Mouse (Mus musculus): ENCODE measurements around the gene Iqgap3.

Iqgap3 gene

GRCm38 (mm10) chr3:88138336-88139242 lies 56.8 kb downstream of the Iqgap3 start:
- peak; percentile 92 for DNase-seq (ENCODE audit: extremely low spot score, low spot score)

GRCm38 (mm10) chr3:88139243-88140177 lies 57.7 kb downstream of the Iqgap3 start:
- DNase-seq (ENCODE audit: extremely low spot score, low spot score) = no peak

GRCm38 (mm10) chr3:88140178-88140902 lies 58.6 kb downstream of the Iqgap3 start:
- no peak for DNase-seq (ENCODE audit: extremely low spot score, low spot score)

GRCm38 (mm10) chr3:88140903-88141430 lies 59.2 kb downstream of the Iqgap3 start:
- peak; percentile 28 for DNase-seq (ENCODE audit: extremely low spot score, low spot score)

GRCm38 (mm10) chr3:88141439-88141786 lies 59.6 kb downstream of the Iqgap3 start:
- DNase-seq (ENCODE audit: extremely low spot score, low spot score) = peak; percentile 44

GRCm38 (mm10) chr3:88141787-88142523 lies 60.2 kb downstream of the Iqgap3 start, which contains the start of gene Mef2d:
Gene Mef2d, plus strand, starts transcription at chr3:88142372.
- peak; percentile 92 for DNase-seq (ENCODE audit: extremely low spot score, low spot score)

- no peak for DNase-seq (ENCODE audit: extremely low spot score, low spot score)
Observed at GRCm38 (mm10) chr3:88142546-88142915, 60.8 kb downstream of the Iqgap3 start.

GRCm38 (mm10) chr3:88142916-88143771 lies 61.4 kb downstream of the Iqgap3 start:
- peak; percentile 63 for DNase-seq (ENCODE audit: extremely low spot score, low spot score)

- DNase-seq (ENCODE audit: extremely low spot score, low spot score) = peak; percentile 25
Observed at GRCm38 (mm10) chr3:88143961-88144486, 62.3 kb downstream of the Iqgap3 start.

GRCm38 (mm10) chr3:88144648-88145410 lies 63.1 kb downstream of the Iqgap3 start:
- no peak for DNase-seq (ENCODE audit: extremely low spot score, low spot score)

GRCm38 (mm10) chr3:88145411-88145782 lies 63.6 kb downstream of the Iqgap3 start:
- DNase-seq (ENCODE audit: extremely low spot score, low spot score) = no peak

- DNase-seq (ENCODE audit: extremely low spot score, low spot score) = no peak
Observed at GRCm38 (mm10) chr3:88145952-88146351, 64.2 kb downstream of the Iqgap3 start.

- DNase-seq (ENCODE audit: extremely low spot score, low spot score) = no peak
Observed at GRCm38 (mm10) chr3:88146376-88147112, 64.8 kb downstream of the Iqgap3 start.

GRCm38 (mm10) chr3:88147444-88147843 lies 65.7 kb downstream of the Iqgap3 start:
- DNase-seq (ENCODE audit: extremely low spot score, low spot score) = no peak

GRCm38 (mm10) chr3:88147866-88148265 lies 66.1 kb downstream of the Iqgap3 start:
- DNase-seq (ENCODE audit: extremely low spot score, low spot score) = no peak

- DNase-seq (ENCODE audit: extremely low spot score, low spot score) = no peak
Observed at GRCm38 (mm10) chr3:88148354-88148753, 66.6 kb downstream of the Iqgap3 start.

- DNase-seq (ENCODE audit: extremely low spot score, low spot score) = no peak
Observed at GRCm38 (mm10) chr3:88148776-88149509, 67.2 kb downstream of the Iqgap3 start.

Data from neural tube, embryonic 10.5 days (tissue).